9 mouse cellular contexts compared by ENCODE assay signal in the genomic region with DNA sequence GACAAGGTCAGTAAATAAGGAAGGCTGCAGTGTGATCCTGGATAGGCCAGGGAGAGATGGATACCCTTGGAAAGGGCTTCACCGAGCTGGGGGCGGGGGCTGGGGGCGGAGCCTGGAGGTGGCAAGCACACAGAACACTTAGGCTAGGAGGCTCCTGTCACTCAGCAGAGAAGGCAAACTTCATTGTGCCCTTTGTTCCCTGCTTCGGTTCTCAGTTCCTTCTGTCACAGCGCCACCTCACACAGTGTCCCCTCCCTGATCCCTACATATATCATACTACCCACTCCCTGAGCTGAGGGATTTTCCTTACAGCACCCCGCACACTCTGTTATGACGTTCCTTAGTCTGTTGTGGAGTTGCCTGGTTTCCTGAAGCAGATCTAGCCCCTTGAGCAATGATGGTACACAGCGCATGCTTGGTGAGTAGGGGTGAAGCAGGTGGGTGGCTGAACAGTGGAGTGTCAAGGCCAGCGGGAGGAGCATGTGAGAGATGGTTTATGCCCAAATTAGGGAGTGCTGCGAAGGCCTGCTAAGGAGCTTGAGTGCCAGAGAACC. TPM values are rescaled to one million over a fixed set of nuclear protein-coding genes. Genes with fewer than 3 reads are reported as not detected.
DNase-seq lines count a peak whose midpoint lies in the region; ATAC-seq and TF ChIP-seq lines count a peak whose summit lies in the region.
"Had no signal": no experiment of that assay in that cellular context is flagged by ENCODE, and none has a peak within 500 bp of the region (broad histone marks: within the 10 kb centered on the region; RNA-seq: fewer than 3 reads in every experiment).

No protein-coding gene starts in this region.

- H3K4me2 ChIP-seq in forebrain, postnatal 0 days (ENCODE audit: low read depth), result no peak overlapping the region
- H3K4me2 ChIP-seq in hindbrain, embryonic 13.5 days, result no peak overlapping the region
- no peak overlapping the region for H3K4me2 ChIP-seq in stomach, embryonic 14.5 days (replicated peaks; ENCODE audit: low read depth, low read length)

- peak; percentile 62 for DNase-seq in CD4-positive, CD25-positive, alpha-beta regulatory T cell, adult 2 months (ENCODE audit: low read depth, low spot score)
- DNase-seq in ZHBTc4 (ENCODE audit: low read depth, low spot score), result peak; percentile 81
- peak; percentile 17 for DNase-seq in forebrain, postnatal 0 days
- DNase-seq in lung, postnatal 25 days (ENCODE audit: low spot score), result peak; percentile 52
- no peak for DNase-seq in adrenal gland, adult 2 months

- no peak overlapping the region for H3K4me3 ChIP-seq in forebrain, postnatal 0 days (ENCODE audit: low read depth, low read length)
- H3K4me3 ChIP-seq in hindbrain, embryonic 13.5 days, result no peak overlapping the region
- no peak overlapping the region for H3K4me3 ChIP-seq in stomach, embryonic 14.5 days (ENCODE audit: low read depth, low read length)

- H3K36me3 ChIP-seq in forebrain, postnatal 0 days (ENCODE audit: insufficient read depth), result no peaks in the 10 kb centered on the region
- H3K36me3 ChIP-seq in hindbrain, embryonic 13.5 days, result no peaks in the 10 kb centered on the region
- H3K36me3 ChIP-seq in stomach, embryonic 14.5 days (ENCODE audit: control insufficient read depth, insufficient read depth, low read length), result no peaks in the 10 kb centered on the region

- no peaks in the 10 kb centered on the region for H3K9me3 ChIP-seq in forebrain, postnatal 0 days (ENCODE audit: low read length)
- H3K9me3 ChIP-seq in hindbrain, embryonic 13.5 days, result no peaks in the 10 kb centered on the region
- no peaks in the 10 kb centered on the region for H3K9me3 ChIP-seq in stomach, embryonic 14.5 days (ENCODE audit: control insufficient read depth, low read depth, low read length)

- TF ChIP-seq CTCF in forebrain, postnatal 0 days (IDR thresholded peaks at IDR 0.05; ENCODE audit: low read depth), result no peak

- 25% methylated on average over 10 of the region's 10 CpGs for WGBS in forebrain, postnatal 0 days
- 22% methylated on average over 10 of the region's 10 CpGs for WGBS in hindbrain, embryonic 13.5 days
- WGBS in stomach, embryonic 14.5 days, result 23% methylated on average over 10 of the region's 10 CpGs

- H3K4me1 ChIP-seq in forebrain, postnatal 0 days (ENCODE audit: insufficient read depth), result no peaks in the 10 kb centered on the region; the same call in 1 of the 2 replicates
- peaks cover 31% of the 10 kb centered on the region for H3K4me1 ChIP-seq in hindbrain, embryonic 13.5 days (replicated peaks)
- no peaks in the 10 kb centered on the region; the same call in 1 of the 2 replicates for H3K4me1 ChIP-seq in stomach, embryonic 14.5 days (ENCODE audit: control insufficient read depth, insufficient read depth, low read length)

- peak; percentile 64 for ATAC-seq in forebrain, postnatal 0 days
- peak; percentile 57 for ATAC-seq in hindbrain, embryonic 13.5 days (ENCODE audit: low FRiP score)
- ATAC-seq in stomach, embryonic 14.5 days (ENCODE audit: insufficient number of reproducible peaks, insufficient read depth, low FRiP score, low read depth), result peak; percentile 33
- ATAC-seq in erythroid progenitor cell, adult 5-6 weeks (replicated peaks; ENCODE audit: low FRiP score, poor library complexity, severe bottlenecking), result no peak

- H3K9ac ChIP-seq in forebrain, postnatal 0 days, result no peak overlapping the region
- no peak overlapping the region for H3K9ac ChIP-seq in hindbrain, embryonic 13.5 days
- H3K9ac ChIP-seq in stomach, embryonic 14.5 days (replicated peaks; ENCODE audit: low read depth, low read length), result no peak overlapping the region

- no peaks in the 10 kb centered on the region for H3K27me3 ChIP-seq in forebrain, postnatal 0 days (ENCODE audit: insufficient read depth, low read length)
- H3K27me3 ChIP-seq in hindbrain, embryonic 13.5 days, result 0 out of 2 replicates have a peak, but pooled peaks cover 3% of the 10 kb centered on the region
- no peaks in the 10 kb centered on the region for H3K27me3 ChIP-seq in stomach, embryonic 14.5 days (ENCODE audit: control insufficient read depth, insufficient read depth, low read length)

- no peak overlapping the region; the same call in 1 of the 2 replicates for H3K27ac ChIP-seq in forebrain, postnatal 0 days (ENCODE audit: low read depth, low read length)
- H3K27ac ChIP-seq in hindbrain, embryonic 13.5 days, result 0 out of 2 replicates have a peak overlapping the region, but pooled peaks have one; percentile 12
- H3K27ac ChIP-seq in stomach, embryonic 14.5 days (ENCODE audit: low read length), result peak overlapping the region; percentile 59

RNA-seq across cellular contexts. Expression of a gene that starts 27.1 kb away (rescaled TPM):
- not detected in 2 replicates for total RNA-seq in forebrain, postnatal 0 days (2014; rRNA removed)
- polyA plus RNA-seq in forebrain, postnatal 0 days (2015; fragmentation: Nextera tagmentation; extraction: Ambion mirVana), result not detected in 2 replicates
- polyA plus RNA-seq in hindbrain, embryonic 13.5 days (2015; fragmentation: Nextera tagmentation; extraction: Ambion mirVana), result not detected in 2 replicates
- polyA plus RNA-seq in stomach, embryonic 14.5 days (2014; fragmentation: Nextera tagmentation; extraction: Ambion mirVana), result not detected in 2 replicates
- not detected for total RNA-seq in adrenal gland, adult 2 months (2021)
- polyA plus RNA-seq in adrenal gland, adult 2 months (2012; rRNA removed), result not detected in 2 replicates
- total RNA-seq in erythroid progenitor cell, adult 5-6 weeks (2015; ENCODE audit: low replicate concordance), result not detected in 2 replicates
- not detected in 2 replicates for total RNA-seq in erythroid progenitor cell, adult 5-6 weeks (2017; ENCODE audit: low replicate concordance)
- total RNA-seq: left cerebral cortex, adult 18-20 months had no signal

RNA-seq across cellular contexts. Expression of a gene that starts 45.5 kb away (rescaled TPM):
- 73.0 and 73.3 TPM in 2 replicates for total RNA-seq in forebrain, postnatal 0 days (2014; rRNA removed)
- polyA plus RNA-seq in forebrain, postnatal 0 days (2015; fragmentation: Nextera tagmentation; extraction: Ambion mirVana), result 71.9 and 76.8 TPM in 2 replicates
- 80.6 and 84.0 TPM in 2 replicates for polyA plus RNA-seq in hindbrain, embryonic 13.5 days (2015; fragmentation: Nextera tagmentation; extraction: Ambion mirVana)
- 79.7 and 88.2 TPM in 2 replicates for polyA plus RNA-seq in stomach, embryonic 14.5 days (2014; fragmentation: Nextera tagmentation; extraction: Ambion mirVana)
- total RNA-seq in adrenal gland, adult 2 months (2021), result 10 to 100 TPM; 29.5 to 39.8 TPM
- 3.3 and 4.4 TPM in 2 replicates for polyA plus RNA-seq in adrenal gland, adult 2 months (2012; rRNA removed)
- total RNA-seq in erythroid progenitor cell, adult 5-6 weeks (2015; ENCODE audit: low replicate concordance), result 18.9 and 22.7 TPM in 2 replicates
- 19.4 and 30.8 TPM in 2 replicates for total RNA-seq in erythroid progenitor cell, adult 5-6 weeks (2017; ENCODE audit: low replicate concordance)

RNA-seq across cellular contexts. Expression of a gene that starts 50.8 kb away (rescaled TPM):
- total RNA-seq in forebrain, postnatal 0 days (2014; rRNA removed), result 2.9 and 6.0 TPM in 2 replicates
- polyA plus RNA-seq in forebrain, postnatal 0 days (2015; fragmentation: Nextera tagmentation; extraction: Ambion mirVana), result 4.2 and 5.3 TPM in 2 replicates
- polyA plus RNA-seq in hindbrain, embryonic 13.5 days (2015; fragmentation: Nextera tagmentation; extraction: Ambion mirVana), result 0.61 and 0.93 TPM in 2 replicates
- 1.4 and 1.9 TPM in 2 replicates for polyA plus RNA-seq in stomach, embryonic 14.5 days (2014; fragmentation: Nextera tagmentation; extraction: Ambion mirVana)
- 10 to 100 TPM; 11.3 to 18.3 TPM for total RNA-seq in adrenal gland, adult 2 months (2021)
- polyA plus RNA-seq in adrenal gland, adult 2 months (2012; rRNA removed), result 85.9 and 124 TPM in 2 replicates
- total RNA-seq in erythroid progenitor cell, adult 5-6 weeks (2015; ENCODE audit: low replicate concordance), result 10.9 and 13.3 TPM in 2 replicates
- total RNA-seq in erythroid progenitor cell, adult 5-6 weeks (2017; ENCODE audit: low replicate concordance), result 5.6 TPM in 2 replicates

Comparison
In these comparisons a context has a peak if more than half of its experiments do, and no peak if none do; other contexts are left out.
1. RNA of a gene that starts 45.5 kb away (polyA plus RNA-seq): 80.6 to 84.0 TPM in hindbrain, embryonic 13.5 days, 79.7 to 88.2 TPM in stomach, embryonic 14.5 days and 71.9 to 76.8 TPM in forebrain, postnatal 0 days; 3.3 to 4.4 TPM in adrenal gland, adult 2 months; every median in the first group is over 10 times any median in the second.
2. RNA of a gene that starts 50.8 kb away (polyA plus RNA-seq): 85.9 to 124 TPM in adrenal gland, adult 2 months; 4.2 to 5.3 TPM in forebrain, postnatal 0 days, 1.4 to 1.9 TPM in stomach, embryonic 14.5 days and 0.61 to 0.93 TPM in hindbrain, embryonic 13.5 days; every median in the first group is over 10 times any median in the second.